Mouse (Mus musculus) MEL (cell line): ENCODE results near the gene Supt3. TPM values are rescaled to one million over a fixed set of nuclear protein-coding genes. Genes with fewer than 3 reads are reported as not detected.

Source experiments
- DNase-seq: peaks from one replicate; pipeline ENCODE4 v3.0.0; 2011; ENCODE audit warnings: low read depth, low spot score
- H3K27ac ChIP-seq: 2 replicates; pipeline ENCODE4 v1.5.1; 2012; ENCODE audit warnings: low read depth, mild to moderate bottlenecking, control low read depth, low read length, moderate library complexity; ENCODE audit not compliant: control insufficient read depth
- H3K27me3 ChIP-seq, 2 experiments: fragments of 150-350 bp in 1 of 2; sonication (generic) in 1 of 2; 2 replicates each; pipeline ENCODE4 v1.6.1; 2012; ENCODE audit warnings: low read length in 2 of 2, mild to moderate bottlenecking in 2 of 2, improper control_type of control experiment in 1 of 2, moderate library complexity in 1 of 2; ENCODE audit not compliant: insufficient read depth in 2 of 2, control insufficient read depth in 1 of 2
- H3K36me3 ChIP-seq, 2 experiments: 2 replicates each; pipeline ENCODE4 v1.6.1; 2012 to 2014; ENCODE audit warnings: low read length in 2 of 2, improper control_type of control experiment in 1 of 2, inconsistent platforms in 1 of 2, mild to moderate bottlenecking in 1 of 2; ENCODE audit not compliant: insufficient read depth in 2 of 2, control insufficient read depth in 1 of 2
- H3K4me1 ChIP-seq, 2 experiments: fragments of 150-350 bp in 1 of 2; sonication (generic) in 1 of 2; 2 replicates each; pipeline ENCODE4 v1.6.1; 2012; ENCODE audit warnings: low read length in 2 of 2, improper control_type of control experiment in 1 of 2, mild to moderate bottlenecking in 1 of 2; ENCODE audit not compliant: insufficient read depth in 2 of 2, control insufficient read depth in 1 of 2
- H3K4me3 ChIP-seq, 2 experiments: fragments of 150-350 bp in 1 of 2; sonication (generic) in 1 of 2; 2 replicates each; pipeline ENCODE4 v1.5.1; 2012; ENCODE audit warnings: low read depth in 2 of 2, low read length in 2 of 2, mild to moderate bottlenecking in 2 of 2, moderate library complexity in 2 of 2, control low read depth in 1 of 2, improper control_type of control experiment in 1 of 2; ENCODE audit not compliant: control insufficient read depth in 1 of 2, insufficient read depth in 1 of 2
- H3K79me2 ChIP-seq: 2 replicates; pipeline ENCODE4 v1.6.1; 2012; ENCODE audit warnings: mild to moderate bottlenecking, low read length, moderate library complexity; ENCODE audit not compliant: control insufficient read depth, poor library complexity, insufficient read depth
- H3K9ac ChIP-seq: 2 replicates; pipeline ENCODE4 v1.6.1; 2012; ENCODE audit warnings: low read depth, mild to moderate bottlenecking, control low read depth, low read length, moderate library complexity; ENCODE audit not compliant: control insufficient read depth, poor library complexity, severe bottlenecking
- H3K9me3 ChIP-seq: fragments of 150-350 bp; sonication (generic); replicated peaks from 2 replicates; pipeline ENCODE4 v1.6.1; 2012; ENCODE audit warnings: mild to moderate bottlenecking, low read length, improper control_type of control experiment, moderate library complexity; ENCODE audit not compliant: insufficient read depth
- BHLHE40 ChIP-seq: IDR thresholded peaks from 2 replicates; pipeline ENCODE4 v1.6.1; 2012; ENCODE audit warnings: low read depth, mild to moderate bottlenecking, inconsistent platforms, low read length, improper control_type of control experiment, borderline replicate concordance
- CHD2 ChIP-seq: IDR thresholded peaks from 2 replicates; pipeline ENCODE4 v1.6.1; 2011; ENCODE audit warnings: low read length, improper control_type of control experiment
- E2F4 ChIP-seq: IDR thresholded peaks from 2 replicates; pipeline ENCODE4 v1.6.1; 2011; ENCODE audit warnings: low read depth, low read length, improper control_type of control experiment, borderline replicate concordance
- ETS1 ChIP-seq: IDR thresholded peaks from 2 replicates; pipeline ENCODE4 v1.6.1; 2012; ENCODE audit warnings: low read depth, mild to moderate bottlenecking, inconsistent platforms, low read length, improper control_type of control experiment, moderate library complexity
- GABPA ChIP-seq: IDR thresholded peaks from 2 replicates; pipeline ENCODE4 v1.6.1; 2012; ENCODE audit warnings: low read depth, mild to moderate bottlenecking, inconsistent platforms, low read length, improper control_type of control experiment, moderate library complexity
- GATA1 ChIP-seq: IDR thresholded peaks from 2 replicates; pipeline ENCODE4 v1.6.1; 2011; ENCODE audit warnings: low read depth, low read length, improper control_type of control experiment
- HCFC1 ChIP-seq: IDR thresholded peaks from 2 replicates; pipeline ENCODE4 v1.6.1; 2012; ENCODE audit warnings: low read depth, mild to moderate bottlenecking, inconsistent platforms, low read length, improper control_type of control experiment, moderate library complexity
- MAFK ChIP-seq: IDR thresholded peaks from 2 replicates; pipeline ENCODE4 v1.6.1; 2011; ENCODE audit warnings: low read depth, mild to moderate bottlenecking, low read length, improper control_type of control experiment, borderline replicate concordance
- MEF2A ChIP-seq: IDR thresholded peaks from 2 replicates; pipeline ENCODE4 v1.6.1; 2014; ENCODE audit warnings: low read depth, mild to moderate bottlenecking, inconsistent platforms, low read length, improper control_type of control experiment; ENCODE audit not compliant: poor library complexity, insufficient replicate concordance, severe bottlenecking; ENCODE audit errors: extremely low read depth
- MXI1 ChIP-seq: IDR thresholded peaks from 2 replicates; pipeline ENCODE4 v1.6.1; 2011; ENCODE audit warnings: mild to moderate bottlenecking, low read depth, low read length, improper control_type of control experiment
- MYC ChIP-seq: IDR thresholded peaks from 2 replicates; pipeline ENCODE4 v1.6.1; 2011; ENCODE audit warnings: low read depth, mild to moderate bottlenecking, low read length, improper control_type of control experiment, moderate library complexity
- NELFE ChIP-seq: IDR thresholded peaks from 2 replicates; pipeline ENCODE4 v1.6.1; 2011; ENCODE audit warnings: low read depth, low read length, improper control_type of control experiment
- NRF1 ChIP-seq: IDR thresholded peaks from 2 replicates; pipeline ENCODE4 v1.6.1; 2014; ENCODE audit warnings: low read depth, mild to moderate bottlenecking, inconsistent platforms, low read length, improper control_type of control experiment, moderate library complexity; ENCODE audit not compliant: poor library complexity, insufficient read depth, severe bottlenecking
- POLR2A ChIP-seq, 2 experiments: IDR thresholded peaks; 2 replicates each; pipeline ENCODE4 v1.6.1; 2011 to 2012; ENCODE audit warnings: low read length in 2 of 2, mild to moderate bottlenecking in 2 of 2, control low read depth in 1 of 2, improper control_type of control experiment in 1 of 2, low read depth in 1 of 2, moderate library complexity in 1 of 2; ENCODE audit not compliant: control insufficient read depth in 1 of 2, insufficient read depth in 1 of 2, poor library complexity in 1 of 2
- POLR2AphosphoS2 ChIP-seq: IDR thresholded peaks from 2 replicates; pipeline ENCODE4 v1.6.1; 2011; ENCODE audit warnings: low read length, improper control_type of control experiment
- POLR2AphosphoS5 ChIP-seq: IDR thresholded peaks from 2 replicates; pipeline ENCODE4 v1.6.1; 2012; ENCODE audit warnings: low read depth, borderline replicate concordance, mild to moderate bottlenecking, inconsistent platforms, low read length, moderate library complexity, mixed read lengths
- SMC3 ChIP-seq: IDR thresholded peaks from 2 replicates; pipeline ENCODE4 v1.6.1; 2011; ENCODE audit warnings: low read depth, low read length, improper control_type of control experiment
- TAL1 ChIP-seq: IDR thresholded peaks from 2 replicates; pipeline ENCODE4 v1.6.1; 2012; ENCODE audit warnings: mild to moderate bottlenecking, inconsistent platforms, low read length, moderate library complexity, mixed read lengths
- ZC3H11A ChIP-seq: IDR thresholded peaks from 2 replicates; pipeline ENCODE4 v1.6.1; 2012; ENCODE audit warnings: low read depth, mild to moderate bottlenecking, inconsistent platforms, low read length, improper control_type of control experiment
- ZNF384 ChIP-seq: IDR thresholded peaks from 2 replicates; pipeline ENCODE4 v1.6.1; 2012; ENCODE audit warnings: low read depth, mild to moderate bottlenecking, inconsistent platforms, low read length, improper control_type of control experiment
- polyA plus RNA-seq, 2 experiments: library from polyadenylated mRNA; stranded (reverse) in 1 of 2; unstranded in 1 of 2; fragments of >175 nt in 1 of 2; fragments of >200 nt in 1 of 2; gene quantifications; 2 replicates each; pipeline versions ENCODE4 v1.2.1 to v1.2.4; 2012; ENCODE audit warnings: low replicate concordance in 2 of 2, low read depth in 1 of 2; ENCODE audit not compliant: insufficient read length in 2 of 2, insufficient read depth in 1 of 2, missing spikeins in 1 of 2
- total RNA-seq: library from RNA; depleted of rRNA; stranded (reverse); fragments of 300-350 nt; gene quantifications from 2 replicates; pipeline ENCODE4 v1.2.3, GENCODE M21; 2012

The Supt3 gene
- total and polyA plus RNA-seq, 3 experiments: 7.0 to 28.6 TPM; not detected in 1

DNA sequence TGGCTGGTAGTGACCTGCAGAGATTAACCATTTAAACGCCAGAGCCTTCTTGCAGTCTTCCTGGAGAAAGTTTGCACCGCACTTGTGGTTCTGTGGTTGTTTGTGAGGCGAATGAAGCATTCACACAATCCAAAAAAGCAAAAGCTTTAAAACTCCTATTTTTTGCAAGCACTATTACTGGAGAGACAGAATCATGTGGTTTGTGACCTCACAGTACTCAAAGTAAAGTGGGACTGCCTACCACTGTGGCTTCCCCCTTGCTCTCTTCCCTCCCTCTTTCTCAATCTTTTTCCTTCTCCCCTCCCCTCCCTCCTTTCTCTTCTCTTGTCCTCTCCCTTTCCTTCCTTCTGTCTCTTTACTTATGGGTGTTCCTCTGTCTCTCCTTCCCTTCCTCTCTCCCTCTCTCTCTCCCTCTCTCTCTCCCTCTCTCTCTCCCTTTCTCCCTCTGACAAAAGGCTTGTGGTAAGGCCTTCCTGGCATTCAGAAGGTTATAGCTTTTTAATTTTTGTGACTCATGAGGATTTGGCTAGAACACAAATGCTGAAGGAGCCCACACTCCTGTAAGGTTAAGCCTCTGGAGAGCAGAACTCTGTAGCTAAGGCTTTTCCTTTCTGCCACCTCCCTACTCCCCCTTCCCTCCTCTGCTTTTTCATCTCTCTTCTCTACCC, 37.7 kb downstream of the Supt3 start, which contains the start of gene Runx2:
TSS of gene Runx2 (minus strand) at position 290 of the 668 bp plus-strand sequence.
- H3K4me3 ChIP-seq: no peak within 1 kb of the TSS
- no peaks in the 10 kb centered on the region for H3K27me3 ChIP-seq
- H3K9ac ChIP-seq: no peak within 1 kb of the TSS
- H3K9me3 ChIP-seq: no peaks in the 10 kb centered on the region
- H3K79me2 ChIP-seq: no peaks in the 10 kb centered on the region
- H3K27ac ChIP-seq: no peak within 1 kb of the TSS
- DNase-seq: no peak
- H3K4me1 ChIP-seq: no peaks in the 10 kb centered on the region
- peaks cover 0 to 10% of the 10 kb centered on the region in 2 experiments; a peak in 2 of 4 replicates for H3K36me3 ChIP-seq
- TF ChIP-seq E2F4 (no peak), NELFE (no peak), MYC (no peak), MEF2A (no peak), CHD2 (no peak), POLR2A (IDR thresholded peaks at IDR 0.05; ENCODE audit: control insufficient read depth in 1 of 2, insufficient read depth in 1 of 2, low read depth in 1 of 2, low read length in 2 of 2, poor library complexity in 1 of 2) (no peak), MXI1 (no peak), NRF1 (no peak), POLR2AphosphoS5 (no peak), ETS1 (no peak), TAL1 (no peak), MAFK (no peak), GABPA (no peak), HCFC1 (no peak), POLR2AphosphoS2 (no peak)

DNA sequence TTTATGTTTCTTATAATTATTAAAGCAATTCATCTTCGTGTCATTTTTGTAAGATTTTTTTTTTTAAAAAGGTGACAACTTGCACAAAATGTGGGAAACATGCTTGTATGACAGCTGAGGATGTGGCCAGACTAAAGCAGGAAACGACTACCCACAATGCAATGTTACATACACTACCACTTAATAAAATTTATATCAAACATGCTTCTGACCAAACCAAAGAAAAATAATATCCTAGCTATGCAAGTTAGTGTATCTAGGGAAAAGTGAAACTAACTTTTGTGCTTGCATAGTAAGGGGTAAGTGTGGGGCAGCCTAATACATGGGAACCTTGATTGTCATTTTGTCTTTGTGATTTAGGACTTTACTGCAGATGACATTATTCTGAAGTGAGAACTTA, 41.9 kb downstream of the Supt3 start:
- TF ChIP-seq BHLHE40 (no peak), HCFC1 (no peak), POLR2AphosphoS2 (no peak), SMC3 (no peak), MYC (no peak), POLR2AphosphoS5 (no peak), ZC3H11A (no peak), ZNF384 (no peak), GATA1 (no peak)
- Histone ChIP-seq H3K9me3 (no peaks in the 10 kb centered on the region), H3K4me3 (no peak overlapping the region), H3K79me2 (no peaks in the 10 kb centered on the region), H3K4me1 (no peaks in the 10 kb centered on the region), H3K9ac (no peak overlapping the region), H3K36me3 (peaks cover 0 to 6% of the 10 kb centered on the region in 2 experiments; a peak in 2 of 4 replicates), H3K27me3 (no peaks in the 10 kb centered on the region), H3K27ac (no peak overlapping the region)
- DNase-seq: no peak
